Mouse (Mus musculus): ENCODE data around the gene Wnt4.

DNA sequence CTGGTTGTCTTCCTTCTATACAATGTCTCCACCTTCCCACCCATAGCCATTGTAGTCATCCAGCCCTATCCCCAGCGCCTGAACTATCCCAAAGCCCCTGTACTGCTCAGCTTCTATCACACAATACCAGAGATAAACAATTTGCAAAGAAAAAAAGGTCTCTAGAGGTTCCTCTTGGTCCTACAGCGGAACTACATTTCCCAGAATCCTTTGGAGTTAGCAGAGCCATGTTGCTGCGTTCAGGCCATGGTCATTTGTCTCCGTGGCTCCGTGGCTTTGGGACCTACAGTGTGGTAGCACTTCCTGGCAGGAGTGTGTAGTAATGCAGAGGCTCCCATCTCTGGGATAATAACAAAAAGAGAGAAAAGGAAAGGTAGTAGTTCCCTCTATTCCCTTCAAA is 43.7 kb upstream of the Wnt4 start:
- TF ChIP-seq CTCF (IDR thresholded peaks at IDR 0.05) (no peak), POLR2A (IDR thresholded peaks at IDR 0.05; ENCODE audit: insufficient read depth, low read depth, low read length) (no peak), EP300 (IDR thresholded peaks at IDR 0.05; ENCODE audit: insufficient read depth, low read depth, low read length) (no peak)
